Mouse (Mus musculus) kidney, postnatal 36 days (tissue): ENCODE measurements around the gene Olfr550.
A peak's percentile ranks its signal among the peaks of the same experiment; 100 is the strongest.
"Not testable (repeated sequence)": the region's sequence is repeated elsewhere in the genome, so short reads cannot be mapped to it uniquely, and the experiment has no call there.

ENCODE experiments used
- DNase-seq, 2 experiments: peaks; one replicate each; pipeline ENCODE4 v3.0.0; 2021 to 2022; ENCODE audit warnings: mixed read lengths in 2 of 2

Gene Olfr550

DNA sequence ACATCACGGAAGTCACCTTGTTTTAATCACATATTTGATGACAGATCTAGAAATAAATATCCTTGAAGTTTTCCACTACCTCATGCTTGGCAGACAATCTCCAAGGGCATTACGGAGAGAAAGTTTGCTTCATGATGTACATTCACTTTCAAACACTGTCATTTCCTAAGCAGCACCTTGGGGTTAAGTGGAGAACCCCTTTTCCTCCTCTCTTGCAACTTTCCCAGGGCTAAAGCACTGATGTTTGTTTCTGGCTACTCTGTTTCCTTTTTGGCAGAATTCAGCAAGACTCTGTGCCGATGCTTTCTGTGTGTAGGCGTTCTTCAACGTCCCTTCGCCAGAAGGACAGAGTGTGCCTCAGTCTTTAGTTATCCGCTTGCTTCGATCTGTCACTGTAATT is at the start of gene Olfr550:
Olfr550 (plus strand) TSS at position 301 of the 400 bp plus-strand sequence.
- no peak for DNase-seq

- DNase-seq = no peak
Observed at GRCm38 (mm10) chr7:102529052-102529451, 42.2 kb upstream of the Olfr550 start.

- no peak for DNase-seq
Observed at GRCm38 (mm10) chr7:102534449-102534848, 36.8 kb upstream of the Olfr550 start, which contains the start of gene Olfr547. Gene Olfr547, plus strand, starts transcription at chr7:102534749.

- no peak for DNase-seq
Observed at GRCm38 (mm10) chr7:102540596-102540995, 30.6 kb upstream of the Olfr550 start, which contains the start of gene Olfr548-ps1. Gene Olfr548-ps1, plus strand, starts transcription at chr7:102540896.

- DNase-seq = no peak
Observed at GRCm38 (mm10) chr7:102541251-102541650, 30.0 kb upstream of the Olfr550 start.

DNA sequence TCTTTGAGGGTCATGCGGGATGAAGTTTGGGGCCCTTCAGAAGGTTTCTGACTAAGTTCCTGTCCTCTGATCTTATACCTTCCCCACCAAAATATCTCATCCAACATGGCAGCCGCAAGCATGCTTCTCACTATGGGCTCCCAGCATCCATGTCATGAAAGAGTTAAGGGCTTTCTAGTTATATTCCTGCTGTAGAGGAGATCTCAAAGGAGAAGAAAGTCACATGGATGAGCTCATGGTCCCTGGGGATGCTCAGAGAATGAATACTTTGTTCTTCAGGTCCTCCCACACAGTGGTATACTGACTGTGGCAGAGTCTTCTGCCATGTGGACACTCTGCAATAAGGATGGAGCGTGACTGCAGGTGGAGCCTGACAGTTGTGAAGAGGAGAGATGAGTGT is 21.7 kb upstream of the Olfr550 start, which contains the start of gene Olfr549:
Olfr549 (plus strand) TSS at position 301 of the 400 bp plus-strand sequence.
- no peak for DNase-seq

DNA sequence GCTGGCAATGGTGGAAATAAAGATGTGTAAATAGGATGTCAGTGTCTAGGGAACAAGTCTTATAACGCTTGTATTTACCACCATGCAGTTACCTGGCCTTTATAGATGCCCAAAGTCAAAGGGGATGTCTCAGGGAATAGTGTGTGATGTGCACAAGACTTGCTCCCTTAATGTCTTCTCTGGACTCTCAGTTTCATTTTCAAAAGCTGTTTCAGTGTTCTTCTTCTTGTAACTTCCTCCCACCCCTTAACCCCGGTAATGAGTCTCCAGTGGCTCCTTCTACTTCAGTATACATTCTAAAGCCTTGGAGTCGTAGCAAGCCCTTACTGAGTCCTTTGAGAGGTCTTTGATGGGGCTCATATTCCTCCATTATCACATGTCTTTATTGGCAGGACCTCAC is 18.0 kb upstream of the Olfr550 start:
- no peak for DNase-seq

DNA sequence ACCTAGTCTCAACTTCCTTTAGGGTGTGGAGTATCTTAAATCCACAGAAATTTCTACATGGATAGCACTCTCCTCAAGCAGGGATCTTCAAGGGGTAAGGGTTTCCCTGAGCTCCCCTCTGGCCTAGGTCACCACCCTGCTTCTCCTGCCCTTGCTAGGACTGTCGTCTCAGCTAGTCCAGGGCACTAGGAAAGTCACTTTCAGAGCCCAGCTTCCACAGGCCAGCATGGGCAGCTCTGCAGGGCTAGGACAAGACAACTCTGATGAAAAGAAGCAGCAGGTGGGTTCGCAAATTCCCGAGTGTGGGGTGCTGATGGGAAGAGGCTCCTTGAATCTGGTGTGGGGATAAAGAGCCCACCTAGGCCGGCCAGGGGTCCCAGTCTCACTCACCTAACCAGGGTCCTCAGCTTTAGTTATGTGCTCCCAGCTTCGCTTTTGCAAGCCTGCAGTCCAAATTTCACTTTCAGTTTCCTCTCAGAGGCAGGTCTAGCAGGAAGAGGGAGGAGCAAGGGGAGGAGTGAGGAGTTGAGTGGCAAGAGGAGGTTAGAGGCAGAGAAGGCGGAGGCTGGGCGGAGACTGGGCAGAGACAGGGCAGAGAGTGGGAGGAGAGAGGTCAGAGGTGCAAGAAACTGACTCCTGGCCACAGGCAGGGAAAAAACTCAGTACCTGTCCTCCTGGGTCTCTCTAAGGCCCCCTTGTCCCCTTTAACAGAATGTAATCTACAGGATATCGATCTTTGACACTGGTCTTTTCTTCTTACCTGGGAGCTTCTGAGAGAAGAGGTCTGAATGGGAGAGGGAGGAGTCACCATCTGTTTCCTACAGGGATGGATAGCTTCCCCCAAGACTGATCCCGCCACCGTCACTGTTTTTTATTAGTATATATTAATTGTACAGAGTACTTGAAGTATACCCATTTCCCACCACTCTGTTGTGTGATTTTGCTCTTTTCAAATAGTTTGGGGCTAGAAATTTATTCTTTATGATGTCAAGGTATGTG is 5.9 kb upstream of the Olfr550 start, which contains the start of gene Trim21:
Trim21 (minus strand) TSS at position 488 of the 999 bp plus-strand sequence.
- peak; percentile 95 to 96 for DNase-seq

- no peak for DNase-seq
Observed at GRCm38 (mm10) chr7:102566219-102566618, 5.0 kb upstream of the Olfr550 start.

- DNase-seq = no peak
Observed at GRCm38 (mm10) chr7:102573174-102573830, 2.1 kb downstream of the Olfr550 start.

- no peak for DNase-seq
Observed at GRCm38 (mm10) chr7:102575998-102576397, 4.8 kb downstream of the Olfr550 start.

- DNase-seq = no peak
Observed at GRCm38 (mm10) chr7:102591786-102592185, 20.5 kb downstream of the Olfr550 start, which contains the start of gene Olfr551. Gene Olfr551, minus strand, starts transcription at chr7:102591886.

DNA sequence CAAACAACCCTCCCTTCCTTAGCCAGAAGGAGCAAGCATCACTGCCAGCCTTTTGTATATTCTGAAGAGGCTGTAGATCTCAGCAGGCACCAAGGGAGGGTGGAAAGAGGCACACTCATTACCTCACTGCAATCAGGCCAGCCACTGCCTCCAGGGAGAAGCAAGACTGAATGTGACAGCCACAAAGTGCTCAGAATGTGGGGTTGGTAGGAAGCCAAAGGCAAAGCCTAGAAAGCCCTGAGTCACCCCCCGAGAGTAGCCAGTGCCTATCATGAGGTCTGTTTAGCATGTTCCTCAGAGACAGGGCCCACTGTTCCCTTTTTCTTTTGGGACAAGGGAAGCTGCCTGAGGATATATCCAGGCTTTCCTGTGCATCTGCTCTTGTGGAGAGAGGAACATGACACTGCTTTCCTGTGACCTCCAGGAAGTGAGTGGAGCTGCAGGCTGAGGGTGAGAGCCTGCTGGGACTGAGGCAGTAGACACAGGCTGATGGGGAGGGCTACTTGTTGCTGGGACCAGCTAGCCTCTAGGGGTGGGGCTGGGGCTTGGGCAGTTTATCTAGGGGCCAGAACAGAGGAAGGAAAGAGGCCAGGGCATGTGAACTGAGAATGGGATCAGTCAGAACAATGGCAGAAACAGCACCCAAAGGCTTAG is 26.3 kb downstream of the Olfr550 start, which contains the start of gene Olfr552:
Olfr552 (plus strand) TSS at position 393 of the 654 bp plus-strand sequence.
- no peak for DNase-seq

DNA sequence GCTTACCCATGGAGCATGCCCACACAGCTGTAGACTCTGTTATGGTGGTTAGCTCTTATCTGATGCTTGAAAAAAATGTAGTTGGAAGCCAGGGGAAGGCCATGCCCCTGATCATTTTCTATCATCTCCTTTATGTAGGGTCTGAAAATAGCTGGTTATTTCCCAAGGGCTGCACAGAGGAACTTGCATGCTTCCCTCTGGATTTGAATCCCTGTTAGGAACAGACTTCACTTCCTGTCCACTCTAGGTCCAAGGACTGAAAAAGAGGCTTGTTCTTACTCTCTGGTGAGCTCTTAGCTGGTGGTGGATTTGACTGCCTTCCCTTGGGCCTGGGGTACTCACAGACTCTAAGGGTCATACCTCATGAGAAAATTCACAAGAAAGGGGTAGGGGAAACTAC is 46.9 kb downstream of the Olfr550 start, which contains the start of gene Olfr553:
Olfr553 (minus strand) TSS at position 101 of the 400 bp plus-strand sequence.
- DNase-seq = no peak

DNA sequence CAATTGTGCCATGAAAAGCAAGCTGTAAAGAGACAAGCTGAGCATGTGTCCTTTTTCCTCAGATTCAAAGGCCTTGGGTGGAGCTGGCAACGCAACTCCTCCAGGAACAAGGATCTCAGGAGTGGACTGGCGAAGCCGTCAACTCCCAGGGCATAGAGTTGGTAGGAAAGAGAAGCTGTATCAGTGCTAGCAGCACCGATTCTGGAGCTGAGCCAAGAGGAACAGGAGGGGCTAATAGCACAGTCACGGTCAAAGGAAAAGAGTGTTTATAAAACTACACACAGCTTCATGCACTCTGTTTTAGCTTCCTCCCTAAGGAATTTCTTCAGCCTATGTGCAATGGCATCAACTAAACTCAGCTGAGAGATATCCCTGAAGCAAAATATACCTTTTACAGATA is 48.4 kb downstream of the Olfr550 start:
- DNase-seq = no peak

GRCm38 (mm10) chr7:102620368-102620767 is 49.1 kb downstream of the Olfr550 start:
- not testable (repeated sequence) for DNase-seq
